Mouse (Mus musculus) heart, embryonic 14.5 days (tissue): ENCODE results near the gene Msi2. TPM values are rescaled to one million over a fixed set of nuclear protein-coding genes. Genes with fewer than 3 reads are reported as not detected.

ENCODE experiments used
- ATAC-seq: fragments of 200-750 bp; cut with Nextera tagmentation; 2 replicates; pipeline ENCODE4 v1.8.0; 2017; ENCODE audit warnings: low read depth, moderate TSS enrichment; ENCODE audit not compliant: insufficient number of reproducible peaks, insufficient read depth, low FRiP score
- H3K27ac ChIP-seq, 2 experiments: fragments of 200-500 bp in 1 of 2; fragments of 300-500 bp in 1 of 2; sonication (generic) in 1 of 2; replicated peaks in 1 of 2; 2 replicates each; pipeline ENCODE4 v1.5.1; 2012 to 2014; ENCODE audit warnings: low read depth in 2 of 2, low read length in 2 of 2, control low read depth in 1 of 2, mild to moderate bottlenecking in 1 of 2, mixed read lengths in 1 of 2; ENCODE audit not compliant: control insufficient read depth in 1 of 2, insufficient read depth in 1 of 2
- H3K27me3 ChIP-seq: fragments of 300-500 bp; sonication (generic); 2 replicates; pipeline ENCODE4 v1.6.1; 2014; ENCODE audit warnings: mild to moderate bottlenecking, low read length, control low read depth; ENCODE audit not compliant: control insufficient read depth, insufficient read depth
- H3K36me3 ChIP-seq: fragments of 300-500 bp; sonication (generic); 2 replicates; pipeline ENCODE4 v1.6.1; 2014; ENCODE audit warnings: mild to moderate bottlenecking, control low read depth, low read length, mixed read lengths; ENCODE audit not compliant: control insufficient read depth, insufficient read depth
- H3K4me1 ChIP-seq, 2 experiments: fragments of 200-500 bp in 1 of 2; fragments of 300-500 bp in 1 of 2; sonication (generic) in 1 of 2; 2 replicates each; pipeline ENCODE4 v1.6.1; 2012 to 2014; ENCODE audit warnings: low read length in 2 of 2, control low read depth in 1 of 2, mixed read lengths in 1 of 2; ENCODE audit not compliant: control insufficient read depth in 2 of 2, insufficient read depth in 2 of 2
- H3K4me2 ChIP-seq: fragments of 300-500 bp; sonication (generic); 2 replicates; pipeline ENCODE4 v1.6.1; 2014; ENCODE audit warnings: mild to moderate bottlenecking, low read length
- H3K4me3 ChIP-seq, 2 experiments: fragments of 200-500 bp in 1 of 2; fragments of 300-500 bp in 1 of 2; sonication (generic) in 1 of 2; 2 replicates each; pipeline ENCODE4 v1.5.1; 2012 to 2014; ENCODE audit warnings: low read length in 2 of 2, mild to moderate bottlenecking in 2 of 2, control low read depth in 1 of 2, low read depth in 1 of 2, moderate library complexity in 1 of 2; ENCODE audit not compliant: control insufficient read depth in 1 of 2, insufficient read depth in 1 of 2
- H3K9ac ChIP-seq: fragments of 300-500 bp; sonication (generic); 2 replicates; pipeline ENCODE4 v1.6.1; 2014; ENCODE audit warnings: mild to moderate bottlenecking, low read length
- H3K9me3 ChIP-seq: fragments of 300-500 bp; sonication (generic); 2 replicates; pipeline ENCODE4 v1.6.1; 2016; ENCODE audit warnings: low read length, control low read depth; ENCODE audit not compliant: control insufficient read depth
- WGBS: fragments of 180-500 bp; shearing (Covaris S2); extraction: QIAGEN DNeasy Blood & Tissue Kit; methylation state at CpG from one replicate; pipeline ENCODE4 v1.1.7; 2014; 5-methylcytosine and 5-hydroxymethylcytosine counted together
- polyA plus RNA-seq: library from polyadenylated mRNA; unstranded; fragments of >200 nt; fragmentation: Nextera tagmentation; extraction: Ambion mirVana; gene quantifications from 2 replicates; pipeline ENCODE4 v1.2.1, GENCODE M21; 2014

Gene Msi2
- polyA plus RNA-seq, 1 experiment from 2014 or later = 20.9 TPM

GRCm38 (mm10) chr11:88472731-88473130 is 245.6 kb downstream of the Msi2 start:
- no peaks in the 10 kb centered on the region for H3K36me3 ChIP-seq
- no peaks in the 10 kb centered on the region for H3K27me3 ChIP-seq
- WGBS = 80% methylated on average over 8 of the region's 8 CpGs
- ATAC-seq = no peak
- peaks cover 44 to 68% of the 10 kb centered on the region in 2 experiments for H3K4me1 ChIP-seq
- H3K4me3 ChIP-seq = no peak overlapping the region
- peak overlapping the region in 1 of 2 experiments; percentile 88; a peak in 1 of 4 replicates for H3K27ac ChIP-seq
- H3K9ac ChIP-seq = no peak overlapping the region
- no peaks in the 10 kb centered on the region for H3K9me3 ChIP-seq
- H3K4me2 ChIP-seq = no peak overlapping the region

- 50% methylated on average over 12 of the region's 12 CpGs for WGBS
- H3K27ac ChIP-seq = peak overlapping the region; percentile 64 to 88
- no peaks in the 10 kb centered on the region for H3K36me3 ChIP-seq
- no peak for ATAC-seq
- peaks cover 49 to 70% of the 10 kb centered on the region in 2 experiments for H3K4me1 ChIP-seq
- H3K9ac ChIP-seq = 0 out of 2 replicates have a peak overlapping the region, but pooled peaks have one; percentile 40
- H3K27me3 ChIP-seq = no peaks in the 10 kb centered on the region
- no peak overlapping the region for H3K4me3 ChIP-seq
- no peaks in the 10 kb centered on the region for H3K9me3 ChIP-seq
- no peak overlapping the region for H3K4me2 ChIP-seq
These were observed 246.2 kb downstream of the Msi2 start for GRCm38 (mm10) chr11:88471981-88472647.

- H3K9me3 ChIP-seq = no peaks in the 10 kb centered on the region
- H3K27ac ChIP-seq = peak overlapping the region; percentile 88 to 89
- no peaks in the 10 kb centered on the region for H3K36me3 ChIP-seq
- peaks cover 46 to 65% of the 10 kb centered on the region in 2 experiments for H3K4me1 ChIP-seq
- no peak; the same call in 1 of the 2 replicates for ATAC-seq
- H3K27me3 ChIP-seq = no peaks in the 10 kb centered on the region
- peak overlapping the region; percentile 34 for H3K4me2 ChIP-seq
- H3K4me3 ChIP-seq = no peak overlapping the region
- peak overlapping the region; percentile 40 for H3K9ac ChIP-seq
These were observed 247.7 kb downstream of the Msi2 start for GRCm38 (mm10) chr11:88470599-88470998.

GRCm38 (mm10) chr11:88468996-88469395 is 249.3 kb downstream of the Msi2 start:
- no peaks in the 10 kb centered on the region for H3K9me3 ChIP-seq
- H3K27ac ChIP-seq = peak overlapping the region; percentile 14 to 88; a peak in 2 of 4 replicates
- H3K4me1 ChIP-seq = peaks cover 43 to 62% of the 10 kb centered on the region in 2 experiments

GRCm38 (mm10) chr11:88467498-88468245 is 250.6 kb downstream of the Msi2 start:
- 0 out of 2 replicates have a peak, but pooled peaks cover 4% of the 10 kb centered on the region for H3K36me3 ChIP-seq
- peak overlapping the region; percentile 46 for H3K4me2 ChIP-seq
- H3K27ac ChIP-seq = peak overlapping the region; percentile 88 to 90
- peak overlapping the region; percentile 60 for H3K9ac ChIP-seq
- WGBS = 9% methylated on average over 18 of the region's 18 CpGs
- H3K4me1 ChIP-seq = peaks cover 48 to 66% of the 10 kb centered on the region in 2 experiments
- no peaks in the 10 kb centered on the region for H3K27me3 ChIP-seq
- ATAC-seq = peak; percentile 57
- H3K4me3 ChIP-seq = no peak overlapping the region
- no peaks in the 10 kb centered on the region for H3K9me3 ChIP-seq

More at GRCm38 (mm10) chr11:88468996-88469395, 249.3 kb downstream of the Msi2 start:
- 0 out of 2 replicates have a peak, but pooled peaks cover 4% of the 10 kb centered on the region for H3K36me3 ChIP-seq
- H3K4me2 ChIP-seq = no peak overlapping the region
- no peaks in the 10 kb centered on the region for H3K27me3 ChIP-seq
- no peak overlapping the region for H3K4me3 ChIP-seq
- no peak overlapping the region for H3K9ac ChIP-seq
- no peak for ATAC-seq

GRCm38 (mm10) chr11:88463951-88464350 is 254.4 kb downstream of the Msi2 start:
- 0 out of 2 replicates have a peak overlapping the region, but pooled peaks have one; percentile 1 for H3K4me2 ChIP-seq
- no peaks in the 10 kb centered on the region for H3K27me3 ChIP-seq
- 45% methylated on average over 6 of the region's 6 CpGs for WGBS
- H3K27ac ChIP-seq = peak overlapping the region in 1 of 2 experiments; percentile 30; a peak in 1 of 4 replicates
- peaks cover 43 to 54% of the 10 kb centered on the region in 2 experiments for H3K4me1 ChIP-seq
- 0 out of 2 replicates have a peak, but pooled peaks cover 4% of the 10 kb centered on the region for H3K36me3 ChIP-seq
- no peak overlapping the region for H3K4me3 ChIP-seq
- no peak for ATAC-seq
- no peaks in the 10 kb centered on the region for H3K9me3 ChIP-seq
- H3K9ac ChIP-seq = no peak overlapping the region

- no peak overlapping the region for H3K4me3 ChIP-seq
- 0 out of 2 replicates have a peak, but pooled peaks cover 4% of the 10 kb centered on the region for H3K36me3 ChIP-seq
- H3K9ac ChIP-seq = no peak overlapping the region
- no peak for ATAC-seq
- peaks cover 35 to 45% of the 10 kb centered on the region in 2 experiments for H3K4me1 ChIP-seq
- no peaks in the 10 kb centered on the region for H3K27me3 ChIP-seq
- WGBS = 78% methylated on average over 8 of the region's 8 CpGs
- H3K4me2 ChIP-seq = no peak overlapping the region
- H3K27ac ChIP-seq = no peak overlapping the region
- H3K9me3 ChIP-seq = no peaks in the 10 kb centered on the region
These were observed 255.5 kb downstream of the Msi2 start for GRCm38 (mm10) chr11:88462789-88463188.
